Mouse (Mus musculus) MEL (cell line): ENCODE data around the gene Nkain1. TPM values are rescaled to one million over a fixed set of nuclear protein-coding genes. Genes with fewer than 3 reads are reported as not detected.

Source experiments
- DNase-seq: peaks from one replicate; pipeline ENCODE4 v3.0.0; 2011; ENCODE audit warnings: low read depth, low spot score
- H3K27ac ChIP-seq: 2 replicates; pipeline ENCODE4 v1.5.1; 2012; ENCODE audit warnings: low read depth, mild to moderate bottlenecking, control low read depth, low read length, moderate library complexity; ENCODE audit not compliant: control insufficient read depth
- H3K27me3 ChIP-seq, 2 experiments: fragments of 150-350 bp in 1 of 2; sonication (generic) in 1 of 2; 2 replicates each; pipeline ENCODE4 v1.6.1; 2012; ENCODE audit warnings: low read length in 2 of 2, mild to moderate bottlenecking in 2 of 2, improper control_type of control experiment in 1 of 2, moderate library complexity in 1 of 2; ENCODE audit not compliant: insufficient read depth in 2 of 2, control insufficient read depth in 1 of 2
- H3K36me3 ChIP-seq, 2 experiments: 2 replicates each; pipeline ENCODE4 v1.6.1; 2012 to 2014; ENCODE audit warnings: low read length in 2 of 2, improper control_type of control experiment in 1 of 2, inconsistent platforms in 1 of 2, mild to moderate bottlenecking in 1 of 2; ENCODE audit not compliant: insufficient read depth in 2 of 2, control insufficient read depth in 1 of 2
- H3K4me1 ChIP-seq, 2 experiments: fragments of 150-350 bp in 1 of 2; sonication (generic) in 1 of 2; 2 replicates each; pipeline ENCODE4 v1.6.1; 2012; ENCODE audit warnings: low read length in 2 of 2, improper control_type of control experiment in 1 of 2, mild to moderate bottlenecking in 1 of 2; ENCODE audit not compliant: insufficient read depth in 2 of 2, control insufficient read depth in 1 of 2
- H3K4me3 ChIP-seq, 2 experiments: fragments of 150-350 bp in 1 of 2; sonication (generic) in 1 of 2; 2 replicates each; pipeline ENCODE4 v1.5.1; 2012; ENCODE audit warnings: low read depth in 2 of 2, low read length in 2 of 2, mild to moderate bottlenecking in 2 of 2, moderate library complexity in 2 of 2, control low read depth in 1 of 2, improper control_type of control experiment in 1 of 2; ENCODE audit not compliant: control insufficient read depth in 1 of 2, insufficient read depth in 1 of 2
- H3K79me2 ChIP-seq: 2 replicates; pipeline ENCODE4 v1.6.1; 2012; ENCODE audit warnings: mild to moderate bottlenecking, low read length, moderate library complexity; ENCODE audit not compliant: control insufficient read depth, poor library complexity, insufficient read depth
- H3K9ac ChIP-seq: 2 replicates; pipeline ENCODE4 v1.6.1; 2012; ENCODE audit warnings: low read depth, mild to moderate bottlenecking, control low read depth, low read length, moderate library complexity; ENCODE audit not compliant: control insufficient read depth, poor library complexity, severe bottlenecking
- H3K9me3 ChIP-seq: fragments of 150-350 bp; sonication (generic); replicated peaks from 2 replicates; pipeline ENCODE4 v1.6.1; 2012; ENCODE audit warnings: mild to moderate bottlenecking, low read length, improper control_type of control experiment, moderate library complexity; ENCODE audit not compliant: insufficient read depth
- BHLHE40 ChIP-seq: IDR thresholded peaks from 2 replicates; pipeline ENCODE4 v1.6.1; 2012; ENCODE audit warnings: low read depth, mild to moderate bottlenecking, inconsistent platforms, low read length, improper control_type of control experiment, borderline replicate concordance
- CHD1 ChIP-seq: IDR thresholded peaks from 2 replicates; pipeline ENCODE4 v1.6.1; 2012; ENCODE audit warnings: low read depth, mild to moderate bottlenecking, inconsistent platforms, low read length, improper control_type of control experiment
- CHD2 ChIP-seq: IDR thresholded peaks from 2 replicates; pipeline ENCODE4 v1.6.1; 2011; ENCODE audit warnings: low read length, improper control_type of control experiment
- E2F4 ChIP-seq: IDR thresholded peaks from 2 replicates; pipeline ENCODE4 v1.6.1; 2011; ENCODE audit warnings: low read depth, low read length, improper control_type of control experiment, borderline replicate concordance
- GATA1 ChIP-seq: IDR thresholded peaks from 2 replicates; pipeline ENCODE4 v1.6.1; 2011; ENCODE audit warnings: low read depth, low read length, improper control_type of control experiment
- MAFK ChIP-seq: IDR thresholded peaks from 2 replicates; pipeline ENCODE4 v1.6.1; 2011; ENCODE audit warnings: low read depth, mild to moderate bottlenecking, low read length, improper control_type of control experiment, borderline replicate concordance
- MXI1 ChIP-seq: IDR thresholded peaks from 2 replicates; pipeline ENCODE4 v1.6.1; 2011; ENCODE audit warnings: mild to moderate bottlenecking, low read depth, low read length, improper control_type of control experiment
- MYB ChIP-seq: IDR thresholded peaks from 2 replicates; pipeline ENCODE4 v1.6.1; 2011; ENCODE audit warnings: mild to moderate bottlenecking, low read depth, low read length, improper control_type of control experiment
- POLR2AphosphoS2 ChIP-seq: IDR thresholded peaks from 2 replicates; pipeline ENCODE4 v1.6.1; 2011; ENCODE audit warnings: low read length, improper control_type of control experiment
- SIN3A ChIP-seq: IDR thresholded peaks from 2 replicates; pipeline ENCODE4 v1.6.1; 2012; ENCODE audit warnings: low read length, improper control_type of control experiment, inconsistent platforms
- TBP ChIP-seq: IDR thresholded peaks from 2 replicates; pipeline ENCODE4 v1.8.0; 2011; ENCODE audit warnings: low read depth, low read length, improper control_type of control experiment
- ZC3H11A ChIP-seq: IDR thresholded peaks from 2 replicates; pipeline ENCODE4 v1.6.1; 2012; ENCODE audit warnings: low read depth, mild to moderate bottlenecking, inconsistent platforms, low read length, improper control_type of control experiment
- ZKSCAN1 ChIP-seq: IDR thresholded peaks from 2 replicates; pipeline ENCODE4 v1.6.1; 2012; ENCODE audit warnings: low read depth, mild to moderate bottlenecking, inconsistent platforms, low read length, improper control_type of control experiment, moderate library complexity
- ZMIZ1 ChIP-seq: IDR thresholded peaks from 2 replicates; pipeline ENCODE4 v1.6.1; 2012; ENCODE audit warnings: low read depth, mild to moderate bottlenecking, inconsistent platforms, low read length, improper control_type of control experiment, moderate library complexity
- ZNF384 ChIP-seq: IDR thresholded peaks from 2 replicates; pipeline ENCODE4 v1.6.1; 2012; ENCODE audit warnings: low read depth, mild to moderate bottlenecking, inconsistent platforms, low read length, improper control_type of control experiment
- polyA plus RNA-seq, 2 experiments: library from polyadenylated mRNA; stranded (reverse) in 1 of 2; unstranded in 1 of 2; fragments of >175 nt in 1 of 2; fragments of >200 nt in 1 of 2; gene quantifications; 2 replicates each; pipeline versions ENCODE4 v1.2.1 to v1.2.4; 2012; ENCODE audit warnings: low replicate concordance in 2 of 2, low read depth in 1 of 2; ENCODE audit not compliant: insufficient read length in 2 of 2, insufficient read depth in 1 of 2, missing spikeins in 1 of 2
- total RNA-seq: library from RNA; depleted of rRNA; stranded (reverse); fragments of 300-350 nt; gene quantifications from 2 replicates; pipeline ENCODE4 v1.2.3, GENCODE M21; 2012

The Nkain1 gene
- total and polyA plus RNA-seq, 3 experiments: 5.3 to 18.5 TPM; not detected in 1

- H3K4me1 ChIP-seq: 0 out of 4 replicates have a peak, but pooled peaks cover 0 to 2% of the 10 kb centered on the region in 2 experiments
- H3K27me3 ChIP-seq: peaks cover 0 to 2% of the 10 kb centered on the region in 2 experiments; a peak in 1 of 4 replicates
- no peak for DNase-seq
- no peak overlapping the region for H3K4me3 ChIP-seq
- no peaks in the 10 kb centered on the region for H3K79me2 ChIP-seq
- H3K9ac ChIP-seq: no peak overlapping the region
- H3K27ac ChIP-seq: no peak overlapping the region
- TF ChIP-seq MAFK (no peak), MYB (no peak), GATA1 (no peak), SIN3A (no peak), E2F4 (no peak), TBP (no peak), ZNF384 (no peak)
- TF ChIP-seq, all 39 proteins: peak for 0
- H3K9me3 ChIP-seq: no peaks in the 10 kb centered on the region
- no peaks in the 10 kb centered on the region for H3K36me3 ChIP-seq
These were observed 46.2 kb downstream of the Nkain1 start for GRCm38 (mm10) chr4:130527804-130528203.

- no peaks in the 10 kb centered on the region for H3K9me3 ChIP-seq
- no peak overlapping the region for H3K4me3 ChIP-seq
- H3K27me3 ChIP-seq: peaks cover 0 to 2% of the 10 kb centered on the region in 2 experiments; a peak in 2 of 4 replicates
- no peaks in the 10 kb centered on the region; a peak in 1 of 4 replicates for H3K4me1 ChIP-seq
- no peak overlapping the region for H3K9ac ChIP-seq
- DNase-seq: no peak
- H3K36me3 ChIP-seq: no peaks in the 10 kb centered on the region
- H3K79me2 ChIP-seq: no peaks in the 10 kb centered on the region
- no peak overlapping the region for H3K27ac ChIP-seq
- TF ChIP-seq MAFK: no peak
- no peak for TF ChIP-seq ZKSCAN1
- TF ChIP-seq CHD2: no peak
- TF ChIP-seq CHD1: no peak
- TF ChIP-seq BHLHE40: no peak
- TF ChIP-seq MXI1: no peak
- TF ChIP-seq TBP: no peak
These were observed 48.9 kb downstream of the Nkain1 start for GRCm38 (mm10) chr4:130525041-130525440.

GRCm38 (mm10) chr4:130521466-130521865 is 52.5 kb downstream of the Nkain1 start:
- Histone ChIP-seq H3K27ac (no peak overlapping the region), H3K79me2 (no peaks in the 10 kb centered on the region), H3K36me3 (no peaks in the 10 kb centered on the region), H3K27me3 (no peaks in the 10 kb centered on the region; a peak in 1 of 4 replicates), H3K9me3 (no peaks in the 10 kb centered on the region), H3K4me3 (no peak overlapping the region), H3K4me1 (no peaks in the 10 kb centered on the region; a peak in 1 of 4 replicates), H3K9ac (no peak overlapping the region)
- no peak for TF ChIP-seq ZMIZ1
- TF ChIP-seq ZKSCAN1: no peak
- TF ChIP-seq POLR2AphosphoS2: no peak
- no peak for TF ChIP-seq ZC3H11A
- DNase-seq: no peak
